Mouse (Mus musculus): ENCODE results near the gene Fcgrt. TPM values are rescaled to one million over a fixed set of nuclear protein-coding genes. Genes with fewer than 3 reads are reported as not detected.

The Fcgrt gene
- polyA plus RNA-seq, 1 experiment, result 38.9 TPM

DNA sequence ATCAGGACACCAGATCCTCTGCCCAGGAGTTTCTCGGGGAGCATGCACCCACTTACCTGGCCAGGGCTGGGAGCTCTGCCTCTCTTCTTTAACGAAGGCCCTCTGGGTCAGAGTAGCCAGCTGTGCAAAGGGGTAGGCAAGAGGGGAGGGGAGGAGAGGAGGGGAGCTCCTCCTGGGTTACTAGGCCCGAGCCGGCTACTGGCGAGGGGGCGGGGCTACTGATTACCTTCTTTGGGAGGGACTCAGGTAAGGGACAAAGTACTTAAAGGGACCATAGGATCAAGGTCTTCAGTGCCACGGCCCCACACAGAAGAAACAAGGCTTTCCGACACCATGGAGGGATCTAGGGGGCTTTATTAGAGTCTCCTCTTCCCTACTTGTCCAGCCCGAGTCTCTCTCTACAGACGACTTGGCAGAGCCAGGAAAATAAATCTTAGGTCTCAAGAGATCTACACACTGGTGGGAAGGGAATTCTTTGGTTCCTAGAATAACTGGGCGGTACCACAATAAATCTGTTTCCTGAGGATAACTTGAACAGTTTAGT, 42.0 kb downstream of the Fcgrt start:
- no peak for TF ChIP-seq CTCF (IDR thresholded peaks at IDR 0.05; ENCODE audit: borderline replicate concordance, control insufficient read depth, extremely low read depth, insufficient read depth, low read length, poor library complexity)
- TF ChIP-seq POLR2A (IDR thresholded peaks at IDR 0.05; ENCODE audit: control insufficient read depth, extremely low read depth, insufficient read depth, low read length, poor library complexity), result no peak
- no peak overlapping the region for H3K27ac ChIP-seq (ENCODE audit: control insufficient read depth, insufficient read depth, low read length)
- peaks cover 7% of the 10 kb centered on the region for H3K4me1 ChIP-seq (replicated peaks; ENCODE audit: control insufficient read depth, insufficient read depth, low read length)
- WGBS, result 64% methylated on average over 11 of the region's 11 CpGs
- H3K36me3 ChIP-seq (ENCODE audit: control insufficient read depth, insufficient read depth, low read length), result no peaks in the 10 kb centered on the region
- DNase-seq, result peak; percentile 22
- no peak overlapping the region for H3K4me3 ChIP-seq (ENCODE audit: control insufficient read depth, insufficient read depth, low read length)
- H3K27me3 ChIP-seq (ENCODE audit: control insufficient read depth, insufficient read depth, low read length), result no peaks in the 10 kb centered on the region

DNA sequence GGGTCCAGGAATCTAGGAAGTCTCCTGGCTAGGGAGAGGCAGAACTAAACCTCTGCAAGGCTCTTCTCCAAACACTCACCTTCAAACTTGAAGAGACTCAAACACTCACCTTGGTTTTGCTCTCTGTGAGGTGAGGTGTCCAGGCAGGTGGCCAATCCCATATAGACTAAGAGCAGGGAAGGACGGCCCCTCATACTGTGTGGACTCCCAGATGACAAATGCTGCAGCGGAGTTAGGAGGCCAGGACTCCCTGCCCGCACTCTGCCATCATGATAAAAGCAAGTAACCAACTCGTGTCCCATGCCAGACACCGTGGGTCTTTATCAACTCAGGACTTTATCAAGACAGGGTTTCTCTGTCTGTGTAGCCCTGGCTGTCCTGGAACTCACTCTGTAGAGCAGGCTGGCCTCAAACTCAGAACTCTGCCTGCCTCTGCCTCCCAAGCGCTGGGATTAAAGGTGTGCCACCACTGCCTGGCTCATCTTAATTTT, 43.0 kb downstream of the Fcgrt start:
- WGBS, result 98% methylated on average over 6 of the region's 6 CpGs
- no peak for TF ChIP-seq CTCF (IDR thresholded peaks at IDR 0.05; ENCODE audit: borderline replicate concordance, control insufficient read depth, extremely low read depth, insufficient read depth, low read length, poor library complexity)
- no peak for TF ChIP-seq POLR2A (IDR thresholded peaks at IDR 0.05; ENCODE audit: control insufficient read depth, extremely low read depth, insufficient read depth, low read length, poor library complexity)
- Histone ChIP-seq H3K27me3 (ENCODE audit: control insufficient read depth, insufficient read depth, low read length) (no peaks in the 10 kb centered on the region), H3K4me3 (ENCODE audit: control insufficient read depth, insufficient read depth, low read length) (no peak overlapping the region), H3K4me1 (replicated peaks; ENCODE audit: control insufficient read depth, insufficient read depth, low read length) (peaks cover 7% of the 10 kb centered on the region), H3K36me3 (ENCODE audit: control insufficient read depth, insufficient read depth, low read length) (no peaks in the 10 kb centered on the region), H3K27ac (ENCODE audit: control insufficient read depth, insufficient read depth, low read length) (no peak overlapping the region)
- DNase-seq, result no peak

DNA sequence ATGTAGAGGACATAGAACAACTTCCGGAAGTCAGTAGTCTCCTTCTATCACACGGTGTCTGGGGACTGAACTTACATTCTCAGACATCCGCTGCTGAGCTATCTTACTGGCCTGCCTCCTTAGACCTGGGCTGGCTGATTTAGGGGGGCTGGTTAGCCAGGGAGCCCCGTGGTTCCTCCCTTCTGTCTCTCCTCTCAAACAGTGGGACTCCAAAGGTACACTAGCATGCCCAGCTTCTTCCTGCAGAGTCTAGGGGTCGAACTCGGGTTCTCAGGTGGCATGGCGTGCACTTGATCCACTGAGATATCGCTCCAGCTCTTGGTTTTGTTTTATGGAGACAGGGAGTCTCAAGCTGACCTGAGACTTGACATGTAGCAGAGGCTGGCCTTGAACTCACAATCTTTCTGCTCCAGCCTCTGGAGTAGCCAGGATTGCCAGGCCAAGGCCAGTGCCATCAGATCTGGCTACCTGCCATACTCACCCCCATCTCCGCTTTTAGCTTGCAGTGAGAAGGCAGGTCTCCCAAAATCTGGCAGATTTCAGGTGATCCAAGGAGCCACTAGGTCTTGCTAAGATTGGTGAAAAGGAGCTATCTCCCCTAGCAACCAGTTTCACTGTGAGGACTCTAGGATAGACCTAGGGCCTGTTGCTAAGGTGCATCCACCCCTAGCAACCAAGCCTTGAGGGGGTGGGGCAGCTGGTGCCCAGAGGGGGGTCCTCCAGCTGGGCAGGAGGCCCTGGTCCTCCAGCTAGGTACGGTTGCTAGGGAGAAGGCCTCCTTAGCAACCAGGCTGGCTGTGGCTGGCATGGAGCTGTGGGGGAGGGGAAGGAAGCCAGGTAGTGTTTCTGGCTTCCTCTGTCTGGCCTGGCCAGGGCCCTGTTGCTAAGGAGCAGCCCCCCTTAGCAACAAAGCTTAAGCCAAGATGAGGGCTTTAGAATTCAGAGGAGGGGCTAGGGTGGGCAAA, 44.8 kb downstream of the Fcgrt start:
- no peaks in the 10 kb centered on the region for H3K27me3 ChIP-seq (ENCODE audit: control insufficient read depth, insufficient read depth, low read length)
- WGBS, result 96% methylated on average over 10 of the region's 10 CpGs
- no peaks in the 10 kb centered on the region for H3K36me3 ChIP-seq (ENCODE audit: control insufficient read depth, insufficient read depth, low read length)
- H3K4me1 ChIP-seq (replicated peaks; ENCODE audit: control insufficient read depth, insufficient read depth, low read length), result peaks cover 11% of the 10 kb centered on the region
- no peak overlapping the region for H3K27ac ChIP-seq (ENCODE audit: control insufficient read depth, insufficient read depth, low read length)
- no peak for DNase-seq
- TF ChIP-seq CTCF (IDR thresholded peaks at IDR 0.05; ENCODE audit: borderline replicate concordance, control insufficient read depth, extremely low read depth, insufficient read depth, low read length, poor library complexity) (no peak), POLR2A (IDR thresholded peaks at IDR 0.05; ENCODE audit: control insufficient read depth, extremely low read depth, insufficient read depth, low read length, poor library complexity) (no peak)
- H3K4me3 ChIP-seq (ENCODE audit: control insufficient read depth, insufficient read depth, low read length), result no peak overlapping the region

DNA sequence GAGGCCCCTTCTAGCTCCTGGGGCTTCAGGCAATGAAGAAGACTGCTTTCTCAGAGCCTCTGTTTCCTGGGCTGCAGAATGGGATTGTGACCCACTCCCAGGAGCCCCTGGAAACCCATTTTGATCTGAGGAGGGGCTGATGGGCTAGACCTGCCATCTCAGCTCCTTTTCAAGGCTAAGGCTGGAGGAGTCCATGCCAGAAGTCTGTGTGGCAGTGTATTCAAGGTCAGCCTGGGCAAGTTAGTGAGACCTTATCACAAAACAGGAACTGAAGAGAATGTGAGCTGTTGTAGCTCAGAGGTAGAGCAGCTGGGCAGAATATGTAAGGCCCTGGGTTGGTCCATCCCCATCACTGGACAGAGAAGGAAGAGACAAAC, 46.7 kb downstream of the Fcgrt start:
- Histone ChIP-seq H3K36me3 (ENCODE audit: control insufficient read depth, insufficient read depth, low read length) (no peaks in the 10 kb centered on the region), H3K4me1 (replicated peaks; ENCODE audit: control insufficient read depth, insufficient read depth, low read length) (peaks cover 19% of the 10 kb centered on the region)

DNA sequence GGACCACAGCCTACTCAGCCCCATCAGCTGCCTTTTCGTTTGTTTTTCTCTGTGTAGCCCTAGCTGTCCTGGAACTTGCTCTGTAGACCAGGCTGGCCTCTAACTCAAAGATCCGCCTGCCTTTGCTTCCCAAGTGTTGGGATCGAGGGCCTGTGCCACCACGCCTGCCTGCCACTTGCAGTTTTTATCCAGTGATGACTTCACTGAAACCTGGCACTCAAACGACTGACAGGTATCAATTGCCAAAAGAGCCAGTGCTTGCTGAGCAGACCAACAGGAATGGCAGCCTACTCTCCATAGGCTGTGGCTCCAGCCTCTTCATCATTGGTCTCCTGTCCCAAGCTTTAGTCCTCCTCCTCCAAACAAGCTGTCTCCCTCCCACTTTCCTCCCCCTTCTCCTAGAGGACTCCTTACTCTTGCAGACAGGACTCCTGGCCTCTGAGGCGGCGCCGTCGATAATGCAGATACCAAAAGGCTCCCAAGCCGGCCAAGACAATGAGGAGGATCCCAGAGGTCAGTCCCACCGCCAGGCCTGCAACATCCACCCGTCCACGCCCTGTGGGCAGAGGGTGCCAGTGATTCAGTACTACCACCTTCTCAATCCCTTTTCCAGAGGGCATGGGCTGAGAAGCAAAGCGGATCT, 47.2 kb downstream of the Fcgrt start:
- TF ChIP-seq CTCF (IDR thresholded peaks at IDR 0.05; ENCODE audit: borderline replicate concordance, control insufficient read depth, extremely low read depth, insufficient read depth, low read length, poor library complexity) (no peak), POLR2A (IDR thresholded peaks at IDR 0.05; ENCODE audit: control insufficient read depth, extremely low read depth, insufficient read depth, low read length, poor library complexity) (no peak)

More for the DNA sequence above, 46.7 kb downstream of the Fcgrt start:
- DNase-seq, result no peak
- TF ChIP-seq POLR2A (IDR thresholded peaks at IDR 0.05; ENCODE audit: control insufficient read depth, extremely low read depth, insufficient read depth, low read length, poor library complexity) (no peak), CTCF (IDR thresholded peaks at IDR 0.05; ENCODE audit: borderline replicate concordance, control insufficient read depth, extremely low read depth, insufficient read depth, low read length, poor library complexity) (no peak)
- H3K27ac ChIP-seq (ENCODE audit: control insufficient read depth, insufficient read depth, low read length), result no peak overlapping the region
- no peak overlapping the region for H3K4me3 ChIP-seq (ENCODE audit: control insufficient read depth, insufficient read depth, low read length)
- H3K27me3 ChIP-seq (ENCODE audit: control insufficient read depth, insufficient read depth, low read length), result no peaks in the 10 kb centered on the region

DNA sequence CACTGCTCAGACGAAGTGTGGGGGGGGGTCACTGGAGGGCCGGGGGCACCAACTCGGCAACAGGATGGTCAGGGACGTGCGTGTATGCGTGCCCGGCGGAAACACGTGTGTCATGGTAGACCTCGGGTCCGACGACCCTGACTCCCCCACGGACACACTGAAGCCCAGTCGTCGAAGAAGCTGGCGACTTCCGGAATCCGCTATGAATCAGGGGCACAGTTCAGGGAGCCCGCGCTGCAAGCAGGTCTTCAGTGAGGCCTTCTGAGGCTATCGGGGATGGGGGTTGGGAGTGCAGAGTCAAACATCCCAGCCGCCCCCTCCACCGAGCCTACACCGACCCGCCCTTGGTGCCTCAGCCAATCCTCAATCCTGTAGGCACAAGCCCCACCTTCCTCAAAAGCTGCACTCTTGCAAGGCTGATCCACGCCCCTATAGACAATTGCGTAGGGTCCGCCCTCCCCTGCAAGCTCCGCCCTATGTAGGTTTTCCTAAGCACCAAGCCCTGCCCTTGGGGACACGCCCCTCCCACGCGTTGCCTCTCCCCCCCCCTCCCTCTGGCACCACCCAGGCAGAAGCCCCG, 49.6 kb downstream of the Fcgrt start:
- H3K4me3 ChIP-seq (ENCODE audit: control insufficient read depth, insufficient read depth, low read length), result peak overlapping the region; percentile 54
- peak; percentile 97 for DNase-seq
- no peaks in the 10 kb centered on the region for H3K27me3 ChIP-seq (ENCODE audit: control insufficient read depth, insufficient read depth, low read length)
- peaks cover 7% of the 10 kb centered on the region for H3K36me3 ChIP-seq (ENCODE audit: control insufficient read depth, insufficient read depth, low read length)
- WGBS, result under 1% methylated on average over 33 of the region's 33 CpGs
- H3K27ac ChIP-seq (ENCODE audit: control insufficient read depth, insufficient read depth, low read length), result peak overlapping the region; percentile 83
- H3K4me1 ChIP-seq (replicated peaks; ENCODE audit: control insufficient read depth, insufficient read depth, low read length), result peaks cover 26% of the 10 kb centered on the region
- TF ChIP-seq CTCF (IDR thresholded peaks at IDR 0.05; ENCODE audit: borderline replicate concordance, control insufficient read depth, extremely low read depth, insufficient read depth, low read length, poor library complexity), result no peak; the same call in 1 of the 2 replicates
- TF ChIP-seq POLR2A (IDR thresholded peaks at IDR 0.05; ENCODE audit: control insufficient read depth, extremely low read depth, insufficient read depth, low read length, poor library complexity), result peak; percentile 82

More for the DNA sequence above, 47.2 kb downstream of the Fcgrt start:
- H3K27me3 ChIP-seq (ENCODE audit: control insufficient read depth, insufficient read depth, low read length), result no peaks in the 10 kb centered on the region
- H3K4me1 ChIP-seq (replicated peaks; ENCODE audit: control insufficient read depth, insufficient read depth, low read length), result peaks cover 21% of the 10 kb centered on the region
- H3K4me3 ChIP-seq (ENCODE audit: control insufficient read depth, insufficient read depth, low read length), result no peak overlapping the region
- no peak overlapping the region for H3K27ac ChIP-seq (ENCODE audit: control insufficient read depth, insufficient read depth, low read length)
- no peak for DNase-seq
- WGBS, result 92% methylated on average over 14 of the region's 14 CpGs
- H3K36me3 ChIP-seq (ENCODE audit: control insufficient read depth, insufficient read depth, low read length), result no peaks in the 10 kb centered on the region

All from thymus, adult 2 months (tissue).